Mouse (Mus musculus) ES-Bruce4 (cell line): ENCODE data around the gene Adam15.

ENCODE experiments used
- CTCF ChIP-seq: IDR thresholded peaks from one replicate; pipeline ENCODE4 v1.8.1; 2011; ENCODE audit warnings: low read depth, low read length
- EP300 ChIP-seq: IDR thresholded peaks from 2 replicates; pipeline ENCODE4 v1.6.1; 2011; ENCODE audit warnings: low read depth, low read length; ENCODE audit not compliant: insufficient read depth
- POLR2A ChIP-seq: IDR thresholded peaks from one replicate; pipeline ENCODE4 v1.8.1; 2011; ENCODE audit warnings: low read length; ENCODE audit not compliant: insufficient read depth

DNA sequence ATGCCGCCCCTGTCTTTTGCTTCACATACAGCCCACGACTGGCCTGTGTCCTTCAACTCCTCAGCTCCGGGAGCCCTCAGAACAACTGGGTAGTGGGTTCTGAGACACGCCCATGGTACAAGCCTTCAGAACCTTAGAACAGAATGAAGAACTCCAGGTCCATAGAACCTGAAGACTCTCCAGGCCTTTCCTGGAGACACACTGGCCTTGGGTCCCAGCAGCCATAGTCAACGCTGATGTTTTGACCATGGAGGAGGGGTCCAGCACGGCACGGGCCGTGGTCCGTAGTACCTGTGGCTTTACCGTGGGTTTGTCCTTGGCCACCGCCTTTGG, 15.3 kb upstream of the Adam15 start, which contains the start of gene Dcst1:
- TF ChIP-seq EP300 (no peak), CTCF (no peak), POLR2A (no peak)
